Mouse (Mus musculus) left cerebral cortex, adult 11 months (tissue): ENCODE measurements around the gene A1bg.

Experiments
- DNase-seq: peaks from one replicate; pipeline ENCODE4 v3.0.0; 2022; ENCODE audit warnings: low spot score

The A1bg gene

GRCm38 (mm10) chr15:60922912-60923311 lies at the start of gene A1bg:
A1bg (minus strand) TSS chr15:60923012.
- no peak for DNase-seq

- no peak for DNase-seq
Measured at GRCm38 (mm10) chr15:60968549-60968861, 45.7 kb upstream of the A1bg start.

DNA sequence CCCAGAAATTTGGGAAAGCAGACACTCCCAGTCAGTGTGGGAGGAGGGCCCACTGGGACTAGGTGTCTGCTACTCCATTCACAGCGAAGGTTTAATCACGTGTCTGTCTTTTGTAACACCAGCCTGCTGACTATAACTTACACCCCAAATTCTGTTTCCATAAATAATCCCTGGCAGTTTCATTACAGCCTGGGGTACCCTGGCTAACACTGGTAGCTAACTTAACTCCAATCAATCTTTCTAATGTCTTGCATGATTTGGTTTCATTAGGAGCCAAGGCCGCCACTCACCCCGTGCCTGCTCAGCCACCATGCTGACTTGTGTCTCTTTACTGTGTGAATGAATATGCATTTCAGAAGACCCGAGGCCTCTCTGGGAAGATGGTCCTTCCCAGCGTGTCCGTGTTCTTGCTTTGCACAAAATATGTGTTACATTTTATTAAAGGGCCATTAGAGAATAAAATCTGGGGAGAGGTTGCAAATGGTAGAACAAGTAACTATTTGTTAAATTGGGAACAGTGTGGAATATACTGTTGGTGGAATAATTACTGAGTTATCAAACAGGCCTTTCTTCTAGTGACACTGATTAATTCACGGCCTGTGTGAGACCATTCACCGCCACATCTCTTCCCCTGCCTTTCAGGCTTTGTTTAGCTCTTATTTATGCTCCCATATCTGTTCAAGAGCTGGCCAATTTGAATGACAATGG lies 45.2 kb upstream of the A1bg start:
- DNase-seq = no peak

- no peak for DNase-seq
Measured at GRCm38 (mm10) chr15:60925686-60926085, 2.9 kb upstream of the A1bg start.

DNA sequence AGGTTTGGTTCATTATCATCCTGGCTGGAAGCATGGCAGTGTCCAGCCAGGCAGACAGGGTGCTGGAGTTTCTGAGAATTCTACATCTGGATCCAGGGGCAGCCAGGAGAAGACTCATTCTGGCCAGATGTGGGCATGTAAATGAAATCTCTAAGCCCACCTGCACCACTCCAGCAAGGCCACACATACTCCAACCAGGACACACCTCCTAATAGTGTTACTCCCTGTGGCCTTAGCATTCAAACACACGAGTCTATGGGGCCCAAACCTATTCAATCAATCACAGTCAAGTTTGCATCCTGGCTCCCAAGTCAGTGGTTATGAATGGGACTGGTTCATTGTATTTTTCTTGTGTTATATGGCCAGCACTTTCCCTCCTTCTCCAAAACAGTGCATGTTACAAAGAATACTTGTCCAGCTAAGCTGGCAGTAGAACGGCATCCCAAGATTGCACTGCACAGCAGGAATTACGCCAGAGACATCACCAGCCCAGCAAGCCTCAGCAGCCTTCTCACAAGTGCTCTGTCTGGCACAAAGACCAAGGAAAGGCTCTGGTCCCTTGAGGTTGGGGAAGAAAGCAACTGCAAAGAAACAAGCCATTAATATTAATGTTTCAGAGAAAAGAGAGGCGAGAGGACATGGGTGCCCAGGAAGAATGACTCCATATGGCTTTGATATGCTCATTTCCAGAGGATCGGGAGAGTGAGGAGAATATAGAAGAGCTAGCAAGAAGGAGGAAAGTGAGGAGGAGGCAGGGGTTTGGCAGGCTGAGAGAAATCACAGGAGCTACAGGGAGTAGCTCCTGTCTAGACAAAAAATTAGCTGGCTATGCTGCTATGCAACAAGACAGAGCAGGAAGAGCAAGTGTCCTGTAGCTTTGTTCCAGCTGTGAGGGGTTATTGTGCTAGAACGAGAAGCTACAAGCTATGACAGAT lies 18.8 kb downstream of the A1bg start:
- DNase-seq = no peak

GRCm38 (mm10) chr15:60898187-60898965 lies 24.4 kb downstream of the A1bg start:
- no peak for DNase-seq

- no peak for DNase-seq
Measured at GRCm38 (mm10) chr15:60896040-60896439, 26.8 kb downstream of the A1bg start.

DNA sequence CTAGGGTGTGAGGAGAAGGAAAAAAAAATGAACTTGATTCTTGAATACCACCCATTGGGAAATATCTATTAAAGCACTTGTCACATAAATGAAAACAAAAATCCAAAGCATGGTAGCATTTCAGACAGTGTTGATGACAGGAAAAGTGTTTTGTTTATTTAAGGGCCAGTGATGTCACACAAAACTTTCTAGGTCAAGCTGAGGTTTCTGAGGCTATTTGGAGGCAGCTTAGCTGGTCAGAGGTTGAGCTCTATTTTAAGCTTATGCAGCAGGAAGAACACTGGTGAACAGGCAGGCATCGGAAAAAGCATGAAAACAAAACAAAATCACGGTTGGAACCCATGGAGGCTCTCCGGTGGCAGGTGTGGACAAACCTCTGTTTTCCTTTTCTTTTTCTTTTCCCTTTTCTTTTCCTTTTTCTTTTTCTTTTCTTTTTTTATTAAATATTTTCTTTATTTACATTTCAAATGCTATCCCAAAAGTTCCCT lies 29.8 kb downstream of the A1bg start:
- DNase-seq = no peak

DNA sequence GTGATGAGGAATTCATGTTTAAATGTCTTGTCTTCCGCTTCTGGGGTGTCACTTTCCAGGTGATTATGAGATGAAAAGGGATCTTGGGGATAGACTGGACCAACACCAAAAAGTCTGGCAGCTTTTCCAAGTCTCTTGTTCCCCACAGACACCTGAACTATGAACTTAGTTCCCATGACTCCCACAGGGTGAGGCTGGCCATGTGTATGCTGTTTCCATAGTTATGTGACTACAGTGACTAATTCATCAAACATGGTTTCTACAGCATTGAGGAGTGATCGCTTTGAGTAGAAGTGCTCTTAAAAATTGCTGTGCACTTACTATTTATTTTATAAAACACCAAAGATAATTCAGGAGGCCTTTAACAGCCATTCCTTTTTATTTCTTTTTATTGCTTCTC lies 34.1 kb downstream of the A1bg start:
- no peak for DNase-seq

GRCm38 (mm10) chr15:60875721-60876120 lies 47.1 kb downstream of the A1bg start:
- DNase-seq = no peak

GRCm38 (mm10) chr15:60862417-60862816 lies 60.4 kb downstream of the A1bg start:
- no peak for DNase-seq

DNA sequence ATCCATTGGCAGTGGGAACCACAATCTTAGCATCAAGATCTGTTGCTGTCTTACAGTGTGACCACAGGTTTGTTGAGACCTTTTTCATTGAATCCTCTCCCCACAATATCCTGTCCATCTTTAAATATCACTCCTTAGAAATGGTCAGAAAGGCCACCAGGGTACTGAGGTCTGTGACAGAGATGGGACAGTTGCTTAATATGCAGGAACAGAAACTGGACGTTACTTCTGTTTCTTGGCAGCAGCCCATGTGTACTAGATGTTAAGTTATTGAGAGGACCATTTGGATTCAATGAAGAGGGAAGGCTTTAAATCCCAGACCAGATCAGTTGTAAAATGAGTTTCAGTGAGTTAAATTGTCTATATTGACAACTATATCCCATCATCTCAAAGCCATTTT lies 67.7 kb downstream of the A1bg start:
- no peak for DNase-seq

- no peak for DNase-seq
Measured at GRCm38 (mm10) chr15:60854151-60854550, 68.7 kb downstream of the A1bg start.

- no peak for DNase-seq
Measured at GRCm38 (mm10) chr15:60853231-60853999, 69.4 kb downstream of the A1bg start, which contains the start of gene Fam84b. Fam84b (minus strand) TSS chr15:60853778.

DNA sequence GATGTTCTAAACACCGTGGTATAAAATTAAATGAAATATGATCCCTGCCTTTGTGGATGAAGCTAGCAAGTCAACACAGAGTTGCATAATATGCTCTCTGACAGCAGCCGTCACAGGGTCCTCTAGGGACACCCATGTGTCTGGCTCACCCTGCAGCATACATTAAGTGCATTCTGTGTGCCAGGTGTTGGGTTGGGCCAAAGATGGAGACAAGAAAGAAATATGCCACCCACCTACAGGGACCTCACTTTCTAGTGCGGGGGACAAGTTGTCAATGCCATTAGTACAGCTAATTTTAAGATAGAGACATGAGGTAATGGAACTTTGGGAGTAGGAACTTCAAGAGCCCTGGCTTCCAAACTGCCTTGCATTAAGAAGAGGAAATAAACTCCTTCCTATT lies 74.2 kb downstream of the A1bg start:
- peak; percentile 25 for DNase-seq
